Mouse (Mus musculus): ENCODE data around the gene Morf4l1. TPM values are rescaled to one million over a fixed set of nuclear protein-coding genes. Genes with fewer than 3 reads are reported as not detected.
"Not testable (repeated sequence)": the region's sequence is repeated elsewhere in the genome, so short reads cannot be mapped to it uniquely, and the experiment has no call there.

Gene Morf4l1
- polyA plus RNA-seq, 1 experiment from 2014 or later = 603 TPM

GRCm38 (mm10) chr9:90070174-90070573 lies 44.4 kb downstream of the Morf4l1 start:
- peaks cover 10% of the 10 kb centered on the region for H3K4me1 ChIP-seq

GRCm38 (mm10) chr9:90069485-90069884 lies 45.1 kb downstream of the Morf4l1 start:
- peaks cover 10% of the 10 kb centered on the region for H3K4me1 ChIP-seq
- no peaks in the 10 kb centered on the region for H3K36me3 ChIP-seq
- H3K9me3 ChIP-seq (replicated peaks) = no peaks in the 10 kb centered on the region
- 84% methylated on average over 7 of the region's 7 CpGs for WGBS
- H3K4me3 ChIP-seq = no peak overlapping the region
- DNase-seq (ENCODE audit: low spot score) = no peak
- no peak overlapping the region for H3K27ac ChIP-seq (replicated peaks)
- H3K27me3 ChIP-seq (ENCODE audit: low read depth, poor library complexity, severe bottlenecking) = no peaks in the 10 kb centered on the region

More at GRCm38 (mm10) chr9:90070174-90070573, 44.4 kb downstream of the Morf4l1 start:
- Histone ChIP-seq H3K9me3 (replicated peaks) (no peaks in the 10 kb centered on the region), H3K36me3 (no peaks in the 10 kb centered on the region), H3K27ac (replicated peaks) (0 out of 2 replicates have a peak overlapping the region, but pooled peaks have one; percentile 42), H3K27me3 (ENCODE audit: low read depth, poor library complexity, severe bottlenecking) (no peaks in the 10 kb centered on the region), H3K4me3 (no peak overlapping the region)
- DNase-seq (ENCODE audit: low spot score) = no peak
- 79% methylated on average over 7 of the region's 7 CpGs for WGBS

- no peak overlapping the region for H3K27ac ChIP-seq (replicated peaks)
- H3K27me3 ChIP-seq (ENCODE audit: low read depth, poor library complexity, severe bottlenecking) = no peaks in the 10 kb centered on the region
- peaks cover 10% of the 10 kb centered on the region for H3K4me1 ChIP-seq
- 92% methylated on average over 6 of the region's 6 CpGs for WGBS
- H3K9me3 ChIP-seq (replicated peaks) = no peaks in the 10 kb centered on the region
- H3K4me3 ChIP-seq = no peak overlapping the region
- no peak for DNase-seq (ENCODE audit: low spot score)
- no peaks in the 10 kb centered on the region for H3K36me3 ChIP-seq
Observed at GRCm38 (mm10) chr9:90068786-90069185, 45.8 kb downstream of the Morf4l1 start.

- 75% methylated on average over 2 of the region's 2 CpGs for WGBS
- H3K27me3 ChIP-seq (ENCODE audit: low read depth, poor library complexity, severe bottlenecking) = no peaks in the 10 kb centered on the region
- no peak overlapping the region for H3K4me3 ChIP-seq
- no peaks in the 10 kb centered on the region for H3K9me3 ChIP-seq (replicated peaks)
- no peak for DNase-seq (ENCODE audit: low spot score)
- no peaks in the 10 kb centered on the region for H3K36me3 ChIP-seq
- no peak overlapping the region for H3K27ac ChIP-seq (replicated peaks)
- H3K4me1 ChIP-seq = peaks cover 10% of the 10 kb centered on the region
Observed at GRCm38 (mm10) chr9:90067341-90067740, 47.2 kb downstream of the Morf4l1 start.

GRCm38 (mm10) chr9:90060932-90061331 lies 53.6 kb downstream of the Morf4l1 start:
- not testable (repeated sequence) for DNase-seq (ENCODE audit: low spot score); H3K9me3 ChIP-seq (replicated peaks); H3K36me3 ChIP-seq; H3K27me3 ChIP-seq (ENCODE audit: low read depth, poor library complexity, severe bottlenecking); H3K4me3 ChIP-seq; H3K27ac ChIP-seq (replicated peaks); H3K4me1 ChIP-seq
- WGBS = 90% methylated on average over 5 of the region's 5 CpGs

GRCm38 (mm10) chr9:90060574-90060875 lies 54.0 kb downstream of the Morf4l1 start:
- no peak overlapping the region for H3K27ac ChIP-seq (replicated peaks)
- H3K4me1 ChIP-seq = no peaks in the 10 kb centered on the region
- no peak for DNase-seq (ENCODE audit: low spot score)
- H3K27me3 ChIP-seq (ENCODE audit: low read depth, poor library complexity, severe bottlenecking) = peaks cover 13% of the 10 kb centered on the region
- H3K9me3 ChIP-seq (replicated peaks) = no peaks in the 10 kb centered on the region
- WGBS = 89% methylated on average over 2 of the region's 2 CpGs
- H3K36me3 ChIP-seq = no peaks in the 10 kb centered on the region
- H3K4me3 ChIP-seq = no peak overlapping the region

- peaks cover 4% of the 10 kb centered on the region for H3K4me1 ChIP-seq
- no peaks in the 10 kb centered on the region for H3K9me3 ChIP-seq (replicated peaks)
- WGBS = 86% methylated on average over 9 of the region's 9 CpGs
- no peak for DNase-seq (ENCODE audit: low spot score)
- peaks cover 16% of the 10 kb centered on the region for H3K27me3 ChIP-seq (ENCODE audit: low read depth, poor library complexity, severe bottlenecking)
- H3K27ac ChIP-seq (replicated peaks) = no peak overlapping the region
- no peaks in the 10 kb centered on the region for H3K36me3 ChIP-seq
- no peak overlapping the region for H3K4me3 ChIP-seq
Observed at GRCm38 (mm10) chr9:90059828-90060573, 54.6 kb downstream of the Morf4l1 start.

- Histone ChIP-seq H3K4me3 (no peak overlapping the region), H3K27me3 (ENCODE audit: low read depth, poor library complexity, severe bottlenecking) (peaks cover 25% of the 10 kb centered on the region), H3K9me3 (replicated peaks) (no peaks in the 10 kb centered on the region), H3K4me1 (peaks cover 13% of the 10 kb centered on the region), H3K36me3 (no peaks in the 10 kb centered on the region), H3K27ac (replicated peaks) (no peak overlapping the region)
- WGBS = 82% methylated on average over 2 of the region's 2 CpGs
- DNase-seq (ENCODE audit: low spot score) = no peak
Observed at GRCm38 (mm10) chr9:90056716-90057115, 57.9 kb downstream of the Morf4l1 start.

GRCm38 (mm10) chr9:90055911-90056310 lies 58.7 kb downstream of the Morf4l1 start:
- Histone ChIP-seq H3K4me3 (no peak overlapping the region), H3K9me3 (replicated peaks) (no peaks in the 10 kb centered on the region), H3K36me3 (no peaks in the 10 kb centered on the region), H3K27ac (replicated peaks) (no peak overlapping the region), H3K4me1 (peaks cover 13% of the 10 kb centered on the region), H3K27me3 (ENCODE audit: low read depth, poor library complexity, severe bottlenecking) (peaks cover 25% of the 10 kb centered on the region)
- 85% methylated on average over 3 of the region's 3 CpGs for WGBS
- DNase-seq (ENCODE audit: low spot score) = no peak

- no peak for DNase-seq (ENCODE audit: low spot score)
- Histone ChIP-seq H3K27ac (replicated peaks) (no peak overlapping the region), H3K4me3 (peak overlapping the region; percentile 68; the same call in 1 of the 2 replicates), H3K27me3 (ENCODE audit: low read depth, poor library complexity, severe bottlenecking) (peaks cover 25% of the 10 kb centered on the region), H3K36me3 (no peaks in the 10 kb centered on the region), H3K9me3 (replicated peaks) (no peaks in the 10 kb centered on the region), H3K4me1 (peaks cover 13% of the 10 kb centered on the region)
- 67% methylated on average over 5 of the region's 5 CpGs for WGBS
Observed at GRCm38 (mm10) chr9:90055409-90055808, 59.2 kb downstream of the Morf4l1 start.

GRCm38 (mm10) chr9:90054371-90055145 lies 60.0 kb downstream of the Morf4l1 start:
- 1% methylated on average over 37 of the region's 37 CpGs for WGBS
- Histone ChIP-seq H3K9me3 (replicated peaks) (no peaks in the 10 kb centered on the region), H3K36me3 (no peaks in the 10 kb centered on the region), H3K27me3 (ENCODE audit: low read depth, poor library complexity, severe bottlenecking) (peaks cover 25% of the 10 kb centered on the region), H3K4me3 (peak overlapping the region; percentile 68), H3K4me1 (peaks cover 13% of the 10 kb centered on the region), H3K27ac (replicated peaks) (peak overlapping the region; percentile 71)
- DNase-seq (ENCODE audit: low spot score) = peak; percentile 71

GRCm38 (mm10) chr9:90053852-90054251 lies 60.7 kb downstream of the Morf4l1 start, which contains the start of gene Ctsh:
Gene Ctsh (plus strand): TSS chr9:90054152.
- Histone ChIP-seq H3K27me3 (ENCODE audit: low read depth, poor library complexity, severe bottlenecking) (peaks cover 25% of the 10 kb centered on the region), H3K4me3 (peak within 1 kb of the TSS; percentile 68), H3K9me3 (replicated peaks) (no peaks in the 10 kb centered on the region), H3K27ac (replicated peaks) (peak within 1 kb of the TSS; percentile 71), H3K4me1 (peaks cover 13% of the 10 kb centered on the region), H3K36me3 (no peaks in the 10 kb centered on the region)
- WGBS = 86% methylated on average over 2 of the region's 2 CpGs
- DNase-seq (ENCODE audit: low spot score) = no peak

Data from midbrain, embryonic 10.5 days (tissue).